Mouse (Mus musculus) embryonic facial prominence, embryonic 12.5 days (tissue): ENCODE data around the gene 2410002F23Rik. TPM values are rescaled to one million over a fixed set of nuclear protein-coding genes. Genes with fewer than 3 reads are reported as not detected.

Source experiments
- ATAC-seq: fragments of 200-750 bp; cut with Nextera tagmentation; 2 replicates; pipeline ENCODE4 v1.8.0; 2017; ENCODE audit not compliant: insufficient number of reproducible peaks, insufficient read depth, low FRiP score, low TSS enrichment
- H3K27ac ChIP-seq: fragments of 300-500 bp; sonication (generic); 2 replicates; pipeline ENCODE4 v1.5.1; 2016; ENCODE audit warnings: mild to moderate bottlenecking
- H3K27me3 ChIP-seq: fragments of 300-500 bp; sonication (generic); 2 replicates; pipeline ENCODE4 v1.6.1; 2016; ENCODE audit warnings: mild to moderate bottlenecking, moderate library complexity
- H3K36me3 ChIP-seq: fragments of 300-500 bp; sonication (generic); 2 replicates; pipeline ENCODE4 v1.6.1; 2016; ENCODE audit warnings: mild to moderate bottlenecking
- H3K4me1 ChIP-seq: fragments of 300-500 bp; sonication (generic); 2 replicates; pipeline ENCODE4 v1.6.1; 2016
- H3K4me2 ChIP-seq: fragments of 300-500 bp; sonication (generic); replicated peaks from 2 replicates; pipeline ENCODE4 v1.6.1; 2016; ENCODE audit warnings: mild to moderate bottlenecking, moderate library complexity
- H3K4me3 ChIP-seq: fragments of 300-500 bp; sonication (generic); 2 replicates; pipeline ENCODE4 v1.5.1; 2016; ENCODE audit warnings: mild to moderate bottlenecking
- H3K9ac ChIP-seq: fragments of 300-500 bp; sonication (generic); 2 replicates; pipeline ENCODE4 v1.6.1; 2016; ENCODE audit warnings: mild to moderate bottlenecking, moderate library complexity
- H3K9me3 ChIP-seq: fragments of 300-500 bp; sonication (generic); 2 replicates; pipeline ENCODE4 v1.6.1; 2016; ENCODE audit warnings: mild to moderate bottlenecking, moderate library complexity
- WGBS: fragments of 180-500 bp; shearing (Covaris S2); methylation state at CpG from one replicate; pipeline ENCODE4 v1.1.7; 2016; 5-methylcytosine and 5-hydroxymethylcytosine counted together
- polyA plus RNA-seq: library from polyadenylated mRNA; unstranded; fragments of >200 nt; fragmentation: Nextera tagmentation; extraction: Ambion mirVana; gene quantifications from 2 replicates; pipeline ENCODE4 v1.2.1, GENCODE M21; 2016

Gene 2410002F23Rik
- polyA plus RNA-seq, 1 experiment from 2014 or later = 208 TPM

- no peaks in the 10 kb centered on the region for H3K9me3 ChIP-seq
- no peaks in the 10 kb centered on the region for H3K36me3 ChIP-seq
- 78% methylated on average over 11 of the region's 11 CpGs for WGBS
- no peak overlapping the region for H3K9ac ChIP-seq
- H3K4me3 ChIP-seq = no peak overlapping the region
- peaks cover 3% of the 10 kb centered on the region; the same call in 1 of the 2 replicates for H3K4me1 ChIP-seq
- no peak overlapping the region for H3K4me2 ChIP-seq
- no peak for ATAC-seq
- peaks cover 34% of the 10 kb centered on the region for H3K27me3 ChIP-seq
- H3K27ac ChIP-seq = no peak overlapping the region
Observed at GRCm38 (mm10) chr7:44268117-44268516, 21.6 kb downstream of the 2410002F23Rik start.

GRCm38 (mm10) chr7:44269397-44269796 is 22.9 kb downstream of the 2410002F23Rik start:
- Histone ChIP-seq H3K27me3 (peaks cover 39% of the 10 kb centered on the region), H3K4me3 (no peak overlapping the region), H3K36me3 (no peaks in the 10 kb centered on the region), H3K4me2 (no peak overlapping the region), H3K9me3 (no peaks in the 10 kb centered on the region), H3K27ac (no peak overlapping the region), H3K9ac (no peak overlapping the region), H3K4me1 (no peaks in the 10 kb centered on the region)
- 89% methylated on average over 2 of the region's 2 CpGs for WGBS
- no peak for ATAC-seq

- peaks cover 43% of the 10 kb centered on the region for H3K27me3 ChIP-seq
- no peaks in the 10 kb centered on the region for H3K4me1 ChIP-seq
- 81% methylated on average over 2 of the region's 2 CpGs for WGBS
Observed at GRCm38 (mm10) chr7:44271309-44271708, 24.8 kb downstream of the 2410002F23Rik start.

GRCm38 (mm10) chr7:44272546-44272945 is 26.0 kb downstream of the 2410002F23Rik start:
- no peak overlapping the region for H3K9ac ChIP-seq
- H3K36me3 ChIP-seq = no peaks in the 10 kb centered on the region
- no peak overlapping the region for H3K27ac ChIP-seq
- H3K4me3 ChIP-seq = no peak overlapping the region
- H3K9me3 ChIP-seq = no peaks in the 10 kb centered on the region
- H3K27me3 ChIP-seq = peaks cover 43% of the 10 kb centered on the region
- ATAC-seq = no peak
- 87% methylated on average over 7 of the region's 7 CpGs for WGBS
- no peak overlapping the region for H3K4me2 ChIP-seq
- no peaks in the 10 kb centered on the region for H3K4me1 ChIP-seq

More at GRCm38 (mm10) chr7:44271309-44271708, 24.8 kb downstream of the 2410002F23Rik start:
- H3K36me3 ChIP-seq = no peaks in the 10 kb centered on the region
- no peaks in the 10 kb centered on the region for H3K9me3 ChIP-seq
- H3K27ac ChIP-seq = no peak overlapping the region
- H3K4me3 ChIP-seq = no peak overlapping the region
- ATAC-seq = no peak
- H3K9ac ChIP-seq = no peak overlapping the region
- no peak overlapping the region for H3K4me2 ChIP-seq

- ATAC-seq = no peak
- peaks cover 34% of the 10 kb centered on the region for H3K27me3 ChIP-seq
- H3K4me1 ChIP-seq = no peaks in the 10 kb centered on the region
- H3K4me3 ChIP-seq = no peak overlapping the region
- H3K9me3 ChIP-seq = no peaks in the 10 kb centered on the region
- no peak overlapping the region for H3K9ac ChIP-seq
- H3K36me3 ChIP-seq = no peaks in the 10 kb centered on the region
- WGBS = 66% methylated on average over 7 of the region's 7 CpGs
- no peak overlapping the region for H3K27ac ChIP-seq
- H3K4me2 ChIP-seq = no peak overlapping the region
Observed at GRCm38 (mm10) chr7:44273446-44273845, 26.9 kb downstream of the 2410002F23Rik start.

DNA sequence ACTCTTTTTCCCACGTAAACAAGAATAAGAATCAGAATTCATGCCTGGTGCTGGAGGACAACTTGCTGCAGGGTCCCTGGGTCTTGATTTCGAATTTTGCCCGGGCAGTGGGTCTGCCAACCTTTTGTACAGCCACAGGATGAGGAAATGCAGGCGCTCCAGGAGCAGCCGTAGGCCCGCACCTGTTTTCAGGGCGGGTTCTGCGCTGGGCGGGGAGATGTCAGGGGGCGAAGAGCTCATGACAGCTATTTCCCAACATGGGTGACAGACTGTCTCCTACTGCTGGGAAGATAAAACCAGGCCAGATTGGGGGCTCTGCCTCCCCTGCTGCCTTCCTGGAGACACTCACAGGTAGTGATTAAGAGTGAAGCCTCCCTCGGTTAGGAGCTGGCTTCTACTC is 27.6 kb downstream of the 2410002F23Rik start:
- 34% methylated on average over 11 of the region's 11 CpGs for WGBS
- Histone ChIP-seq H3K4me2 (no peak overlapping the region), H3K4me3 (no peak overlapping the region), H3K9ac (no peak overlapping the region), H3K27me3 (peaks cover 27% of the 10 kb centered on the region), H3K9me3 (no peaks in the 10 kb centered on the region), H3K4me1 (no peaks in the 10 kb centered on the region), H3K36me3 (no peaks in the 10 kb centered on the region), H3K27ac (no peak overlapping the region)
- no peak for ATAC-seq

- no peak overlapping the region for H3K9ac ChIP-seq
- H3K27ac ChIP-seq = no peak overlapping the region
- H3K9me3 ChIP-seq = no peaks in the 10 kb centered on the region
- 77% methylated on average over 3 of the region's 3 CpGs for WGBS
- no peak for ATAC-seq
- H3K4me1 ChIP-seq = no peaks in the 10 kb centered on the region
- no peak overlapping the region for H3K4me2 ChIP-seq
- no peaks in the 10 kb centered on the region for H3K36me3 ChIP-seq
- H3K4me3 ChIP-seq = no peak overlapping the region
- peaks cover 26% of the 10 kb centered on the region for H3K27me3 ChIP-seq
Observed at GRCm38 (mm10) chr7:44275546-44275945, 29.0 kb downstream of the 2410002F23Rik start.

DNA sequence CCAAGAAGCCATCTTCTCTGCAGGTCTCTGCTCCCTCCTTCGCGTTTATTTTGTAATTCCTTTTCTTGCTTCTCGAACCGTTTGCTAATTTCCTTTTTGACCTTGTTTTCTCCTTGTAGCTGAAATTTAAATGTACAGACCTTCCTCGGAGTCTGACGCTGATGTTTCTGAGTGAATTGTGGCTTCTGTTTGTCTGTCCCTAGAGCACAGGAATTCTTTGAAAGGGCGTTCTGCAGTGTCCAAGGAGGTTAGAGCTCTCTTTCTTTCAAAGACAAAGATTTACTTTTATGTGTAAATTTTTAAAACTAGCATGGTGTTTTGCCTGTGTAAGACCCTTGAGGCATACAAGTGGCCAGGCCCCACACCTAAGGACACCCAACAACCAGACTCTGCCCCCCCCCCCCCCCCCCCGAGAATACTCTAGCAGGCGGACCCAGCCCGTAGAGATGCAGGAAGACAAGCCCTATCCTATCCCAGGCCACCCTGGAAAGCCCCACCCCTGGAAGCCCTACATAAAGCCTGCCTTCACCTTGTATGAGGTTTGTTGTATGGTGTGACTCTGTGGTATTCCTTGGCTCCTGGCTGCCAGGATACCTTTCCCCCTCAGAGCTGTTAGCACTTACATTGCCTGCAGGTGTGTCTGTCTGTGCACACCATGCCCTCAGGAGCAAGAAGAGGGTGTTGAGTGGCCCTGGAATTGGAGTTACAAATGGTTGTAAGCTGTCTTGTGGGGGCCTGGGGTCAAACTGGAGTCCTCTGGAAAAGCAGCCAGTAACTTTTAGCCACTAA is 30.1 kb downstream of the 2410002F23Rik start:
- 70% methylated on average over 10 of the region's 10 CpGs for WGBS
- Histone ChIP-seq H3K4me2 (no peak overlapping the region), H3K9ac (no peak overlapping the region), H3K9me3 (no peaks in the 10 kb centered on the region), H3K4me1 (no peaks in the 10 kb centered on the region), H3K36me3 (no peaks in the 10 kb centered on the region), H3K27me3 (peaks cover 26% of the 10 kb centered on the region), H3K27ac (no peak overlapping the region), H3K4me3 (no peak overlapping the region)
- ATAC-seq = no peak

- WGBS = 44% methylated on average over 2 of the region's 2 CpGs
- H3K4me3 ChIP-seq = no peak overlapping the region
- no peak for ATAC-seq
Observed at GRCm38 (mm10) chr7:44277250-44277622, 30.7 kb downstream of the 2410002F23Rik start.

GRCm38 (mm10) chr7:44280959-44281358 is 34.4 kb downstream of the 2410002F23Rik start:
- Histone ChIP-seq H3K9ac (no peak overlapping the region), H3K4me1 (no peaks in the 10 kb centered on the region), H3K27ac (no peak overlapping the region), H3K9me3 (no peaks in the 10 kb centered on the region), H3K4me2 (no peak overlapping the region), H3K36me3 (no peaks in the 10 kb centered on the region), H3K4me3 (no peak overlapping the region), H3K27me3 (0 out of 2 replicates have a peak, but pooled peaks cover 3% of the 10 kb centered on the region)
- 70% methylated on average over 1 of the region's 1 CpGs for WGBS
- no peak for ATAC-seq

More at GRCm38 (mm10) chr7:44277250-44277622, 30.7 kb downstream of the 2410002F23Rik start:
- H3K27me3 ChIP-seq = peaks cover 26% of the 10 kb centered on the region
- no peak overlapping the region for H3K4me2 ChIP-seq
- no peaks in the 10 kb centered on the region for H3K9me3 ChIP-seq
- no peak overlapping the region for H3K27ac ChIP-seq
- no peaks in the 10 kb centered on the region for H3K4me1 ChIP-seq
- H3K9ac ChIP-seq = no peak overlapping the region
- no peaks in the 10 kb centered on the region for H3K36me3 ChIP-seq

DNA sequence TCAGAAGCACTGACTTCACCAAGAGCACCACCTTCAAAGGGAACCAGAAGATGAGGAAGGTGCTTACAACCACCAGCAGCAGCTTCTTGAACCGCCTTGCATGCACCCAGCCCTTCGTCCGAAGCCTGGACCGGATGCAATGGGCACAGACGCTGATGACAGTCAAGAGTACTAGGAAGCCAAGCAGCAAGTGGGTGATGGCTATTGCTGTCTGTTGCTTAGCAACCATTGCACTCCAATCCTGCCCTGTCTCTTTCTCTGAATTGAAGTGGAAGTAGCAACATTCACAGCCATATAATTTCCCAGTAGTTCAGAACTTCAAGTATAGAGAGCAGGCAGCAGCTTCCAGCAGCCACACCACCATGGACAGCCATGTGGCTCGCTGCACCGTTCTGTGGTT is 35.1 kb downstream of the 2410002F23Rik start:
- Histone ChIP-seq H3K9me3 (no peaks in the 10 kb centered on the region), H3K4me2 (no peak overlapping the region), H3K4me3 (no peak overlapping the region), H3K27me3 (0 out of 2 replicates have a peak, but pooled peaks cover 3% of the 10 kb centered on the region), H3K36me3 (no peaks in the 10 kb centered on the region), H3K9ac (no peak overlapping the region), H3K27ac (no peak overlapping the region), H3K4me1 (no peaks in the 10 kb centered on the region)
- no peak for ATAC-seq
- WGBS = 82% methylated on average over 7 of the region's 7 CpGs

- H3K36me3 ChIP-seq = no peaks in the 10 kb centered on the region
- H3K4me2 ChIP-seq = no peak overlapping the region
- 73% methylated on average over 7 of the region's 7 CpGs for WGBS
- no peak overlapping the region for H3K27ac ChIP-seq
- no peak overlapping the region for H3K4me3 ChIP-seq
- 0 out of 2 replicates have a peak, but pooled peaks cover 4% of the 10 kb centered on the region for H3K9me3 ChIP-seq
- H3K4me1 ChIP-seq = no peaks in the 10 kb centered on the region
- ATAC-seq = no peak
- H3K9ac ChIP-seq = no peak overlapping the region
- H3K27me3 ChIP-seq = no peaks in the 10 kb centered on the region
Observed at GRCm38 (mm10) chr7:44287760-44288159, 41.2 kb downstream of the 2410002F23Rik start.
